Mouse (Mus musculus) liver (tissue): ENCODE data around the gene Olfr103.

Source experiments
- DNase-seq: peaks from one replicate; pipeline ENCODE4 v3.0.0-alpha.2; 2020; ENCODE audit warnings: mixed read lengths

Olfr103 gene

GRCm38 (mm10) chr17:37339598-37339997 lies at the start of gene Olfr103:
Olfr103 (minus strand) TSS chr17:37339698.
- no peak for DNase-seq

GRCm38 (mm10) chr17:37378733-37379132 lies 39.2 kb upstream of the Olfr103 start, which contains the start of gene Olfr105-ps:
Olfr105-ps (plus strand) TSS chr17:37379033.
- DNase-seq = no peak

- DNase-seq = no peak
Measured at GRCm38 (mm10) chr17:37359282-37359681, 19.8 kb upstream of the Olfr103 start, which contains the start of gene Olfr104-ps. Olfr104-ps (plus strand) TSS chr17:37359582.

GRCm38 (mm10) chr17:37316954-37317353 lies 22.5 kb downstream of the Olfr103 start, which contains the start of gene Olfr102:
Olfr102 (minus strand) TSS chr17:37317054.
- DNase-seq = no peak

- no peak for DNase-seq
Measured at GRCm38 (mm10) chr17:37310146-37310699, 29.3 kb downstream of the Olfr103 start.

GRCm38 (mm10) chr17:37308483-37308882 lies 31.0 kb downstream of the Olfr103 start:
- no peak for DNase-seq

- no peak for DNase-seq
Measured at GRCm38 (mm10) chr17:37304213-37304612, 35.3 kb downstream of the Olfr103 start, which contains the start of gene Olfr101. Olfr101 (minus strand) TSS chr17:37304313.
